Mouse (Mus musculus) G1E (cell line): ENCODE results near the gene Col25a1. TPM values are rescaled to one million over a fixed set of nuclear protein-coding genes. Genes with fewer than 3 reads are reported as not detected.

Experiments
- ATAC-seq: 2 replicates; pipeline ENCODE4 v1.8.0; 2016; ENCODE audit warnings: mild to moderate bottlenecking; ENCODE audit not compliant: insufficient number of reproducible peaks, poor library complexity, low FRiP score, severe bottlenecking; ENCODE audit errors: extremely low read depth
- DNase-seq: peaks from one replicate; pipeline ENCODE4 v3.0.0; 2012; ENCODE audit warnings: low spot score
- H3K27me3 ChIP-seq: 2 replicates; pipeline ENCODE4 v1.6.1; 2012; ENCODE audit warnings: mild to moderate bottlenecking, low read length, inconsistent platforms; ENCODE audit not compliant: insufficient read depth
- H3K36me3 ChIP-seq: replicated peaks from 2 replicates; pipeline ENCODE3; 2012; ENCODE audit warnings: mild to moderate bottlenecking, inconsistent platforms
- H3K4me1 ChIP-seq: 2 replicates; pipeline ENCODE4 v1.6.1; 2012; ENCODE audit warnings: low read depth, low read length, inconsistent platforms, mixed read lengths; ENCODE audit not compliant: insufficient read depth
- H3K4me3 ChIP-seq: 2 replicates; pipeline ENCODE4 v1.5.1; 2012; ENCODE audit warnings: low read depth, mild to moderate bottlenecking, inconsistent platforms, low read length, moderate library complexity, mixed read lengths
- H3K9me3 ChIP-seq: replicated peaks from 2 replicates; pipeline ENCODE4 v1.6.1; 2012; ENCODE audit warnings: inconsistent platforms
- CTCF ChIP-seq: IDR thresholded peaks from 2 replicates; pipeline ENCODE4 v1.5.1; 2012; ENCODE audit warnings: low read depth, low read length, inconsistent platforms, mixed read lengths
- GATA1 ChIP-seq: IDR thresholded peaks from 2 replicates; pipeline ENCODE4 v1.6.1; 2012; ENCODE audit warnings: borderline replicate concordance, low read length, inconsistent platforms, mixed read lengths
- GATA2 ChIP-seq: IDR thresholded peaks from 2 replicates; pipeline ENCODE4 v1.6.1; 2012; ENCODE audit warnings: low read depth, low read length, inconsistent platforms, borderline replicate concordance
- POLR2AphosphoS5 ChIP-seq: IDR thresholded peaks from 2 replicates; pipeline ENCODE4 v1.6.1; 2012; ENCODE audit warnings: low read depth, low read length, inconsistent platforms; ENCODE audit not compliant: insufficient replicate concordance
- TAL1 ChIP-seq: conservative IDR thresholded peaks from 2 replicates; pipeline ENCODE4 v1.6.1; 2012; ENCODE audit warnings: low read depth, low read length, inconsistent platforms, mixed read lengths
- polyA plus RNA-seq: library from polyadenylated mRNA; stranded (reverse); fragments of >175 nt; gene quantifications from 2 replicates; pipeline ENCODE4 v1.2.3, GENCODE M21; 2012
- total RNA-seq, 2 experiments: library from RNA; stranded (forward) in 1 of 2; stranded (reverse) in 1 of 2; fragments of 200-1000 nt in 1 of 2; fragments of >200 nt in 1 of 2; fragmentation: Nextera tagmentation in 1 of 2; gene quantifications; 2 replicates each; pipeline ENCODE4 v1.2.3; 2014 to 2017

Col25a1 gene
- total and polyA plus RNA-seq, 3 experiments, result 0.22 TPM; not detected in 2

DNA sequence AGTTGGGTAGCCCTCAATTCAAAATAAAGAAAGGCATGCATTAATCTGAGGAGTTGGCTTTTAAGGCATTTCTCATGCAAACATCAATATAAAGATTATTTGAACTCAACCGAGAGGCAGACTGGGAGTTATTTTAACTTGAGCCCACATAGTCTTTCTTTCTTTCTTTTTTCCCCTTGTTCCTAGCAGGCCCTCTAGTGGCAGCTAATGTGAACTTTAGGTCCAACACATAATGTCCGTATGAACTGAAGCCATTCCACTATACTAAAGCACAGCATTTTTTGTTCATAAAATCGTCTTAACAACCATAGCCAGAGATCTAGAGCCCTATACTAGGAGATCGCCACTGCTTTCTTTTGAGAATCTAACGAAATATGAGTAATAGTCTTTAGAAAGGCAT is 443.4 kb downstream of the Col25a1 start:
- no peak; the same call in 1 of the 2 replicates for ATAC-seq

DNA sequence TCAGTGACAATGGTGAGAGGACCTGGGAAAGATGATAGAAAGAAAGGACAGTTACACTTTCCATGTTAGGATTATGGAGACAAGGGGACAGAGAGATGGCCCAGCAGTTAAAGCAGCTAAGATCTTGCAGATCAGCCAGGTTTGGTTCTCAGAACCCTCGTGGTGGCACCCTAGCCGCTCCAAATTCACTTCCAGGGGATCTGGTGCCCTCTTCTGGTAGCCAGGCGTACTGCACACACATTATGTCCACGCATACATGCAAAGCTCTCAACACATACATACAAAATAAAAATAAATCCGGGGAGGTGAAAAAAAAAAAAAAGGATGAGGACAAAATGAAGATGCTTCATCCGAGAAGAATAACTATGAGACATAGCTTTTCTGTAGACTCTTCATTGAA is 445.4 kb downstream of the Col25a1 start:
- peaks cover 23% of the 10 kb centered on the region for H3K9me3 ChIP-seq
- ATAC-seq (no peak; the same call in 1 of the 2 replicates), DNase-seq (no peak)
- H3K36me3 ChIP-seq, result no peaks in the 10 kb centered on the region
- H3K27me3 ChIP-seq, result no peaks in the 10 kb centered on the region
- no peak overlapping the region for H3K4me3 ChIP-seq
- H3K4me1 ChIP-seq, result no peaks in the 10 kb centered on the region
- TF ChIP-seq GATA2 (no peak), POLR2AphosphoS5 (no peak), GATA1 (no peak), TAL1 (no peak), CTCF (peak; percentile 36; the same call in 1 of the 2 replicates)

More for the DNA sequence above, 443.4 kb downstream of the Col25a1 start:
- Histone ChIP-seq H3K36me3 (no peaks in the 10 kb centered on the region), H3K4me1 (no peaks in the 10 kb centered on the region), H3K27me3 (no peaks in the 10 kb centered on the region), H3K9me3 (peaks cover 14% of the 10 kb centered on the region), H3K4me3 (no peak overlapping the region)
- no peak for DNase-seq
- no peak for TF ChIP-seq GATA2
- TF ChIP-seq TAL1, result no peak
- TF ChIP-seq CTCF, result no peak
- TF ChIP-seq GATA1, result no peak
- no peak for TF ChIP-seq POLR2AphosphoS5

DNA sequence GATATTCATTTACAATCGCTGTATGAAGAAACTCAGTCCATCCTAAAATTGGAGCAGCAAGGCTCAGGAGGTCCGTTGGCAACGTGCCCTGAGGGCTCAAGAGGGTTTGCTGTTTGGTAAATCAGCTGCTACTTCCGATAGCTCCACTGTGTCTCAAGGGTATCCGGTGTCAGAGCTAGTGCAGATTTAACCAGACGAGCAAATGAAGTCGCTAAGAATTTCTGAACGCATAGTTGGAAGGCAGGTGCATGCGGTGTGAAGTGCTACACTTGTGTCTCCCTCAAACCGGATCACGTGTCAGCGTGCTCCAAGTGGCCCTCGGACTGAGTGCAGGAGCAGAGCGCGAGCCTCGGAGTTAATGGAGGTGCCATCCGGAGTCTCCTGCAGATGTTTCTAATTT is 448.2 kb downstream of the Col25a1 start:
- Histone ChIP-seq H3K4me3 (no peak overlapping the region), H3K27me3 (no peaks in the 10 kb centered on the region), H3K36me3 (no peaks in the 10 kb centered on the region), H3K9me3 (peaks cover 34% of the 10 kb centered on the region), H3K4me1 (no peaks in the 10 kb centered on the region)
- no peak for TF ChIP-seq GATA2
- no peak for TF ChIP-seq GATA1
- no peak for TF ChIP-seq POLR2AphosphoS5
- no peak for TF ChIP-seq CTCF
- TF ChIP-seq TAL1, result no peak
- no peak for ATAC-seq
- no peak for DNase-seq

DNA sequence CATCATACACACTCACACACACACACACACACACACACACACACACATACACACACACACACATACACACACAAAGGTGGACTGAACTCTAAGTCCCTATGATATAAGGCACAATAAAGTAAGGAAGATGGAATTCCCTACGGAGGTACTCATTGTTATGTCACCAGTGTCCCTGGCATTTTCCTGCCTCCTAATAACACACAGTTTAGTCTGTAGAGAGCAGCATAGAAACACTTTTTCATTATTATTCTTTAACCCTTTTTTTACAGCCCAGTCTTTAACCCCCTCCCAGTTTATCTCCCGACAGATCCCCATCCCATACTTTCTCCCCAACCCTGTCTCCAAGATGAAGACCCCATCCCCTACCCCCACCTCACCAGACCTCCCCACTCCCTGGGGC is 450.3 kb downstream of the Col25a1 start:
- Histone ChIP-seq H3K4me3 (no peak overlapping the region), H3K27me3 (no peaks in the 10 kb centered on the region), H3K36me3 (no peaks in the 10 kb centered on the region), H3K4me1 (no peaks in the 10 kb centered on the region), H3K9me3 (peaks cover 32% of the 10 kb centered on the region)
- ATAC-seq, result no peak
- DNase-seq, result no peak
- no peak for TF ChIP-seq GATA1
- no peak for TF ChIP-seq CTCF
- TF ChIP-seq TAL1, result no peak
- TF ChIP-seq POLR2AphosphoS5, result no peak
- no peak for TF ChIP-seq GATA2

DNA sequence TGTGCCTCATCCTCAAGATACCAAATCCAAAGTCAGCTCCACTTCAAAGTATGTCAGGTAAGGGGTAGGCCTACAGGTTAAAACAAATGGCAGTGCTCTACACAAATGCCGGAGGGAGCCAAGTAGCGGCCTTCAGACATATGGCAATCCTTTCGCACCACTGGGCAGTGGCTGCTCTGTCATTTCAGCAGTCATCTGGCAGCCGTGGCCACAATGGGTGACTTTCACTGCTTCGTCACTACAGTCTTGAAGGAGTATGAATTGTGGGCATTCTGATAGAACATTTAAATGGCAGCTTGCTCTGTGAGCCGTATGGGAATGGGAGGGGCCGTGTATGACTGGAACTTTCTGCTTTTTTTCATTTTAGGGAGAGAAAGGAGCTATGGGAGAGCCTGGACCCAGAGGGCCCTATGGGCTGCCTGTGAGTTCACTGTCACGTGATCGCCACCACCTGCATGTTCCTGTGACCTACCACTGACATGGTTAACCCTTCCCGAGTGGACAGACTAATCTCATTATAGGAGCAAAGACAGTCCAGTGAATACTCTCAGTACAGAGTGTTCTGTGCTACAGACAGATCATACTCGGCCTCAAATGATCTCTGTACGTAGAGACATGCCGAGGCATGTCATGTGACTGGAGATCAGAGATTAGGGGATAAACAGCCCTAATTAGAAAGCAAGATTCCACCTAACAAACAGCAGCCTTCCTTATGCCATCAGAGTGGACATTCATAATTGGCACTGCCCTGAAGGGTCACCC is 451.8 kb downstream of the Col25a1 start:
- Histone ChIP-seq H3K36me3 (no peaks in the 10 kb centered on the region), H3K9me3 (peaks cover 35% of the 10 kb centered on the region), H3K4me3 (no peak overlapping the region), H3K27me3 (no peaks in the 10 kb centered on the region), H3K4me1 (no peaks in the 10 kb centered on the region)
- ATAC-seq (no peak; the same call in 1 of the 2 replicates), DNase-seq (no peak)
- TF ChIP-seq GATA1, result no peak
- no peak for TF ChIP-seq TAL1
- TF ChIP-seq CTCF, result no peak
- TF ChIP-seq GATA2, result no peak
- no peak for TF ChIP-seq POLR2AphosphoS5

DNA sequence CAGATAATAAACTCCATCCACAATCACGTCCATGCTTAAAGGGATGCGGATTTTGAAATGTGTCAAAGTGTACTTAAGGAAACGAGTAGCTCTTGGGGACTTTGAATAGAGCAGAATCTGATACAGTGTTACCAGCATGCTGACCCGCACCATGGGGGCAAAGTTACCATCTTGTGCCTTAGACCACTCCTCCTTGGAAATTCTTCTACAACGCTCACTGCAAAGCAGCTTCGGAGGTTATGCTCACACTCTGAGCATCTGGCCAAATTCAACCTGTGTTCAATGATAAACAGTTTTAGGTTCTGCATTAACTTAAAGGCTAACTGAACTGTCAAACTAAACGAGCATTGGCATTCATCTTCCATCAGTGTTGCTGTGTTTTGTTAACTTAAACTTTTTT is 452.7 kb downstream of the Col25a1 start:
- no peak for ATAC-seq
- peaks cover 43% of the 10 kb centered on the region for H3K9me3 ChIP-seq
- TF ChIP-seq TAL1, result no peak
- no peak for TF ChIP-seq GATA1
- TF ChIP-seq CTCF, result no peak
- TF ChIP-seq POLR2AphosphoS5, result no peak
- TF ChIP-seq GATA2, result no peak

More for the DNA sequence above, 452.7 kb downstream of the Col25a1 start:
- no peak overlapping the region for H3K4me3 ChIP-seq
- no peaks in the 10 kb centered on the region for H3K4me1 ChIP-seq
- DNase-seq, result no peak
- H3K36me3 ChIP-seq, result no peaks in the 10 kb centered on the region
- H3K27me3 ChIP-seq, result no peaks in the 10 kb centered on the region
